Mouse (Mus musculus) heart, embryonic 11.5 days (tissue): ENCODE measurements at regions not wholly inside any gene's neighbourhood (a gene's known extent, or its start where the extent isn't known, plus 50 kb on each side); places are given as distances from the start of the nearest gene placed in this dataset.

ENCODE experiments used
- ATAC-seq: fragments of 200-750 bp; cut with Nextera tagmentation; replicated peaks from 2 replicates; pipeline ENCODE4 v1.8.0; 2017; ENCODE audit warnings: moderate library complexity; ENCODE audit not compliant: insufficient number of reproducible peaks, low FRiP score, low TSS enrichment
- H3K27ac ChIP-seq: fragments of 300-500 bp; sonication (generic); 2 replicates; pipeline ENCODE4 v1.5.1; 2014; ENCODE audit warnings: mild to moderate bottlenecking, low read depth, low read length
- H3K27me3 ChIP-seq: fragments of 300-500 bp; sonication (generic); 2 replicates; pipeline ENCODE4 v1.6.1; 2014; ENCODE audit warnings: mild to moderate bottlenecking, low read length, mixed read lengths; ENCODE audit not compliant: control insufficient read depth, insufficient read depth
- H3K36me3 ChIP-seq: fragments of 300-500 bp; sonication (generic); 2 replicates; pipeline ENCODE4 v1.6.1; 2014; ENCODE audit warnings: mild to moderate bottlenecking, low read length, moderate library complexity, mixed read lengths; ENCODE audit not compliant: control insufficient read depth, insufficient read depth
- H3K4me1 ChIP-seq: fragments of 300-500 bp; sonication (generic); 2 replicates; pipeline ENCODE4 v1.6.1; 2014; ENCODE audit warnings: low read length; ENCODE audit not compliant: control insufficient read depth, insufficient read depth
- H3K4me2 ChIP-seq: fragments of 300-500 bp; sonication (generic); 2 replicates; pipeline ENCODE4 v1.6.1; 2014; ENCODE audit warnings: mild to moderate bottlenecking, moderate library complexity
- H3K4me3 ChIP-seq: fragments of 300-500 bp; sonication (generic); 2 replicates; pipeline ENCODE4 v1.5.1; 2014; ENCODE audit warnings: low read depth, low read length
- H3K9ac ChIP-seq: fragments of 300-500 bp; sonication (generic); 2 replicates; pipeline ENCODE4 v1.6.1; 2014; ENCODE audit warnings: mild to moderate bottlenecking, low read depth, low read length, moderate library complexity
- H3K9me3 ChIP-seq: fragments of 300-500 bp; sonication (generic); replicated peaks from 2 replicates; pipeline ENCODE4 v1.6.1; 2016; ENCODE audit warnings: low read length; ENCODE audit not compliant: control insufficient read depth
- WGBS: fragments of 180-500 bp; shearing (Covaris S2); extraction: QIAGEN DNeasy Blood & Tissue Kit; methylation state at CpG from one replicate; pipeline ENCODE4 v1.1.7; 2014; ENCODE audit not compliant: insufficient replicate concordance; 5-methylcytosine and 5-hydroxymethylcytosine counted together

DNA sequence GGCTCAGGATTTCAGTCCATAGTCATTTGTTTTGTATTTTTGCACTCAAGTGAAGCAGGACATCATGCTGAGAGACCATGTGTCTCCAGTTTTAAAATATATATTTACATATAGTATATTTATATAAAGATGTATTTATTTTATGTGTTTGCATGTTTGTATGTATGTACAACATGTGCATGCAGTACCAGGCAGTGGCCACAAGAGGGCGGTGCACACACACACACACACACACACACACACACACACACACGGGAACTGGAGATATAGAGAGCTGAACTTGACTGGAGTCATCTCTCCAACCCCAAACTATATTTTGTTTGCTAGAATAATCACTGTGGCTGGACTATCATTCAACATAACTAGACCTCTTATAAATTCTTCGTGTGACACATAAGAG lies 66.1 kb upstream of the Sec14l1 start:
- H3K27me3 ChIP-seq, result 0 out of 2 replicates have a peak, but pooled peaks cover 2% of the 10 kb centered on the region
- H3K4me2 ChIP-seq, result no peak overlapping the region
- no peaks in the 10 kb centered on the region for H3K9me3 ChIP-seq
- H3K4me1 ChIP-seq, result peaks cover 13% of the 10 kb centered on the region
- WGBS, result 77% methylated on average over 3 of the region's 3 CpGs
- no peak for ATAC-seq
- no peak overlapping the region for H3K9ac ChIP-seq
- no peak overlapping the region for H3K4me3 ChIP-seq
- H3K27ac ChIP-seq, result no peak overlapping the region
- H3K36me3 ChIP-seq, result no peaks in the 10 kb centered on the region

DNA sequence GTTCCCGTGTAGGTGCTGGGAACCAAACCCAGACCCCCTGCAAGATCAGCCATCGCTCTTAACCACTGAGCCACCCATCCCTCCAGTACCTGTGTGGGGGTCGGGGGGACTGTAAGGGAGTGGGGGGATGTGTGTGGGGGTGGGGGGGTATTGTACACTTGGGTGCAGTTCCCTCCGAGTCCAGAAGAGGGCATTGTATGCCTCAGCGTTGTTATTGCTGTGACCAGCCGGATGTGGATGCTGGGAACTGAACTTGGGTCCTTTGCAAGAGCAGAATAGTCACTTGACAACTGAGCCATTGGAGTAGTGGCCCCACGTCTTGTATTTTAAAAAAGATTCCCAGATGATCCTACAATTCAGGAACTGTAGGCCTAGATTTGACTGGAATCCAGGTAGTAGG lies 64.2 kb upstream of the Sec14l1 start:
- Histone ChIP-seq H3K4me2 (no peak overlapping the region), H3K27ac (no peak overlapping the region), H3K4me3 (no peak overlapping the region), H3K4me1 (peaks cover 13% of the 10 kb centered on the region), H3K9ac (no peak overlapping the region), H3K9me3 (no peaks in the 10 kb centered on the region), H3K36me3 (no peaks in the 10 kb centered on the region), H3K27me3 (no peaks in the 10 kb centered on the region)
- WGBS, result 82% methylated on average over 7 of the region's 7 CpGs
- ATAC-seq, result no peak

DNA sequence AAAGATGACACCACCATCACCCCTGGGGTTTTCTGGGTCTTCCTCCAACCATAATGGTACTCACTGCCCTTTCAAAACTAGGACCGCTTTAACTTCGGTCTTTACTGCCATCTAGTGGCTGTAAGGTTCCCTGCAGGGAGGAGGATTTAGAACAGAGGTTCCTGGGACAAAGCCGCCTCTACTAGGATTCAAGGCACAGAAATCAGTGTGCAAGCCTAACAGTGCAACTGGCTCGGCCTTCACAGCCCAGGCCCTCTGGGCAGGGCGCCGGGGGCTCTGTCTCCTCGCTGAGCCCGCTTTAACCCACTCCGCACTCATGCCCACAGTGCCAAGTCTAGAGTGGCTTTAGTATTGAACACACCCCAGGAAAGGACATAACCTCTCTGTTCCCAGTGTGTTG lies 58.0 kb upstream of the Sec14l1 start:
- no peak overlapping the region for H3K4me2 ChIP-seq

DNA sequence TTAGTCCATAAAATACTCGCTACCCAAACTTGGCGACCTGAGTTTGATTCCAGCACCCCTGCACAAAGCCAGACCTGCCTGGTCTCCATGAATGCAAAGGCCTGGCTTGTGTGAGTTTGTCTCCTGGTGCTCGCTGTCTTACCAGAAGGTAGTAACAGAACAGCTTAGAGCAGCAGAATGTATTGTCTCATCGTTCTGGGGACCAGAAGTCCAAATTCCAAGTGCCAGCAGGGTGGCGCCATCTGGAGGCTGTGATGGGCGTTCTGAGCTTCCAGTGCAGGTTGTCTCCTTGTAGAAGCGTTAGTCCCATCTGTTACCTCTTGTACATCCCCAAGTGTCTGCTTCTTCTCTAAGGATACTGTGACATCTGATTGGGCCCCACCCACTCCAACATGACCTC lies 57.5 kb upstream of the Sec14l1 start:
- 33% methylated on average over 7 of the region's 7 CpGs for WGBS
- no peak for ATAC-seq
- H3K9ac ChIP-seq, result no peak overlapping the region
- no peak overlapping the region for H3K4me3 ChIP-seq
- no peaks in the 10 kb centered on the region for H3K36me3 ChIP-seq
- peaks cover 11% of the 10 kb centered on the region for H3K4me1 ChIP-seq
- no peak overlapping the region for H3K27ac ChIP-seq
- no peaks in the 10 kb centered on the region for H3K27me3 ChIP-seq
- no peaks in the 10 kb centered on the region for H3K9me3 ChIP-seq
- H3K4me2 ChIP-seq, result no peak overlapping the region

More for the DNA sequence above, 58.0 kb upstream of the Sec14l1 start:
- H3K4me1 ChIP-seq, result peaks cover 11% of the 10 kb centered on the region
- no peak overlapping the region for H3K9ac ChIP-seq
- H3K27me3 ChIP-seq, result no peaks in the 10 kb centered on the region
- 9% methylated on average over 9 of the region's 9 CpGs for WGBS
- H3K36me3 ChIP-seq, result no peaks in the 10 kb centered on the region
- H3K27ac ChIP-seq, result no peak overlapping the region
- H3K4me3 ChIP-seq, result no peak overlapping the region
- ATAC-seq, result no peak
- H3K9me3 ChIP-seq, result no peaks in the 10 kb centered on the region

DNA sequence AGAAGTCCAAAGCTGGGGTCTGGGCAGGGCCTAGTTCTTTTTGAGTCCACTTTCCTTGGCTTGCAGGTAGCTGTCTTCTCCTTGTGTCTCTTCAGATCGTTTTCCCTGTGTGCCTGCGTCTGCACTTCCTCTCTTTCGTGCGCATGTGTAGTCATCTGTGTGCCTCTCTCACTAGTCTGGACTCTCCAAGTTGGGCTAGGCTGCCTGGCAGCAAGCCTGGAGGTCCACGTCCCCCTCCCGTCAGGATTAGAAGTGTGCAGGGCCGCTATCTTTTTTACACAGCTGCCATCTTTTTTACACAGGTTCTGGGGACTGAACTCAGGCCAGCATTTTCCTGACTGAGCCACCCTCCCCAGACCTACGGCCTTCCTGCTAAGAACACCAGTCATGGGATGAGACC lies 55.8 kb upstream of the Sec14l1 start:
- whole genome bisulfite sequencing, result 42% methylated on average over 8 of the region's 8 CpGs
- Histone ChIP-seq H3K27me3 (no peaks in the 10 kb centered on the region), H3K4me1 (peaks cover 11% of the 10 kb centered on the region), H3K27ac (no peak overlapping the region), H3K4me2 (no peak overlapping the region), H3K4me3 (no peak overlapping the region), H3K36me3 (no peaks in the 10 kb centered on the region), H3K9ac (no peak overlapping the region), H3K9me3 (no peaks in the 10 kb centered on the region)
- 0 out of 2 replicates have a peak, but pooled peaks have one; percentile 31 for ATAC-seq

DNA sequence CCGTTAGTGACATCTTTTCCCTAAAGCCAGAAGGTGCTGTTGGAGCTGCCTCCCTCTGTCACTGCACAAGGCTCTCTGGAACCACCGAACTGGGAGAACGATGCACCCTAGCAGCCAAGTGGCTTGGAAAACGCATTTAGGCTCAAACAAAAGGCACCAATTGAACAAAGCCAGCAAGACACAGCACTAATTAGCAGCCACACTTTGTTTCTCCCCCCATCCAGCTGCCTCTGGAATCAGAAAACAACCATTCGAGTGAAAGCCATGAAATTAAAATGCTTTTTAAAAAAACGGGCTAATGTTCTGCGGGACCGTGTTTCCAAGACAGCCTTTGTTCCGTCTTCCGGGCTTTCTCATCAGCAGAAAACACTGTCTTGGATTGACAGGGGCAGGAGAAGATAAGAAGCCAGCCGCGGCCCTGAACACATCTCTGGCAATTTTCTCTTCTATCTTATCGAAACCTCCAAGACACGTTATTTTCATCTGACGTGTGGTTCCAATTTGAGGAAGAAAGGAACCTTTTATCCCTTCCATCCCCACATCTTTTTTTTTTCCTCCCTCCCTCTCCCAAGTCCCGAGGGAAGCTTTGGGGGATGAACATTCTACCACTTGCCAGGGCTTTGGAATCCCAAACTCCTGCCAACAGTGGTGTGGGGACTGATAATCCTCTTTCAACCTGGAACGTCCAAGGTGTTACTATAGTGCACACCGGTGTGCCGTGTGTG lies 54.8 kb upstream of the Sec14l1 start:
- Histone ChIP-seq H3K4me2 (peak overlapping the region; percentile 65), H3K36me3 (no peaks in the 10 kb centered on the region), H3K4me1 (peaks cover 11% of the 10 kb centered on the region), H3K4me3 (peak overlapping the region; percentile 30), H3K9me3 (no peaks in the 10 kb centered on the region), H3K9ac (peak overlapping the region; percentile 43; the same call in 1 of the 2 replicates), H3K27ac (peak overlapping the region; percentile 35; the same call in 1 of the 2 replicates), H3K27me3 (no peaks in the 10 kb centered on the region)
- 6% methylated on average over 19 of the region's 19 CpGs for WGBS
- ATAC-seq, result no peak

DNA sequence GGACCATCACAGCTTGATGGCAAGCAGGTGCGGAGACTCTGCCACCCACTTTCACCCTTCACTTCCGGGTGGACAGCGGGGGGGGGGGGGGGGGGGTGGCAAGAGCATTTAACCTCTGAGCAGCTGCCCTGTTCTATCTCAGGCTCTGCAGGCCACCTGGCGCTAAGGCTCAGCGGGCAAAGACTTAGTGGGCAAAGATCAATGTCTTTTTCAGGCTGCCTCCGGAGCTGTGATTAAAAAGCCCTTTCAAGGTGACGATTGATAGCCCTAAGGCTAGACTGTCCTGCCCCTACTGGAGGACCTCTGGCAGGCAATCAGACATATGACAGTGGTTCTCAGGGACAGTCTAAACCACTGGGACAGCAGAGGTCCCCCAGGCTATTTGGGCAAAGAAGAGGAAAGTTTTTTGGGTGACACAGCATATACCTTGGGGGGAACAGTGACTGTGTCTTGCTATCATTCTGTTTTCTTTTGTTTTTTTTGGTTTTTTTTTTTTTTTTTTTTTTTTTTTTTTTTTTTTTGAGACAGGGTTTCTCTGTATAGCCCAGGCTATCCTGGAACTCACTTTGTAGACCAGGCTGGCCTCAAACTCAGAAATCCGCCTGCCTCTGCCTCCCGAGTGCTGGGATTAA lies 54.1 kb upstream of the Sec14l1 start:
- H3K4me1 ChIP-seq, result peaks cover 11% of the 10 kb centered on the region
- H3K9ac ChIP-seq, result peak overlapping the region; percentile 43; the same call in 1 of the 2 replicates
- ATAC-seq, result no peak
- H3K27me3 ChIP-seq, result no peaks in the 10 kb centered on the region
- peak overlapping the region; percentile 30 for H3K4me3 ChIP-seq
- H3K36me3 ChIP-seq, result no peaks in the 10 kb centered on the region
- 29% methylated on average over 7 of the region's 9 CpGs for WGBS
- 0 out of 2 replicates have a peak overlapping the region, but pooled peaks have one; percentile 46 for H3K27ac ChIP-seq
- H3K4me2 ChIP-seq, result peak overlapping the region; percentile 65
- H3K9me3 ChIP-seq, result no peaks in the 10 kb centered on the region

DNA sequence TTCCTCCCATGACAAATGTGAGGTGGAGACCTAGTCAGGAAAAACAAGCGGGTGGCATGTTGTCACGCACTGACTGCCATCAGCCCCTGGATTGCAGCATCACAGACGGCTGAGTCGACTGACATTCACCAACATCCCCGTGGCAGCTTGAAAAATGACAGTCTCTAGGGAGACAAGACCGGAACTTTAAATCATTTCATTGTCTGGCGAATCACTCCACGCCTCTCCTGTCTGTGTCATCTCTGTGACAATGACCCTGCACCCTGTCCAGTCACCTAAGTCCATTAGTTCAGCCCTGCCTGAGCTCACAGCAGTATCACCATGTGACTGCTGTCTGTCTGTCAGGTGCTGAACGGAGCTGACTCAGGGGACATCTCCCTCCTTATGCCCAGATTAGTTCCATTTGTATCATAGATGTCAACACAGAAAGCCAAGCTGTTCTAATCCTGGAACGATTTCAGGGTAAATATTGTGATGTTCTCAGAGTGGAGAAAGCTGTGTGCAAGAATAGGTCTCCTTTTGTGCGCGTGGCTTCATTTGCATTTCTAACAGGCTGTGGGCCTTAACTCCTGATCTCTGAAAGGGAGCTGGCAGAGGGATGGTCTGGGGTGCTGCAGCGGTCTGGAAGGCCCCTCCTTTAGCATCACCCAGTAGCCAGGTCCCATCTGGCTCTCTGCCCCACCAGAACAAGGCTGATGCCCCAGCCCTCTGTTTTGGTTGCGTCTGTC lies 52.0 kb upstream of the Sec14l1 start:
- WGBS, result 58% methylated on average over 14 of the region's 14 CpGs
- Histone ChIP-seq H3K27me3 (no peaks in the 10 kb centered on the region), H3K9me3 (no peaks in the 10 kb centered on the region), H3K27ac (no peak overlapping the region), H3K4me1 (peaks cover 9% of the 10 kb centered on the region), H3K4me2 (no peak overlapping the region), H3K9ac (no peak overlapping the region), H3K36me3 (no peaks in the 10 kb centered on the region), H3K4me3 (no peak overlapping the region)
- ATAC-seq, result no peak
